Mouse (Mus musculus) 3T3-L1 (cell line): ENCODE measurements around the gene Gli3.

Experiments
- DNase-seq: peaks from one replicate; pipeline ENCODE4 v3.0.0-alpha.2; 2015; ENCODE audit warnings: low read depth, low spot score

Gene Gli3

GRCm38 (mm10) chr13:15660502-15660901 is 197.5 kb downstream of the Gli3 start:
- peak; percentile 89 for DNase-seq

GRCm38 (mm10) chr13:15662375-15662774 is 199.3 kb downstream of the Gli3 start:
- no peak for DNase-seq

GRCm38 (mm10) chr13:15664580-15665201 is 201.7 kb downstream of the Gli3 start:
- DNase-seq, result peak; percentile 67

GRCm38 (mm10) chr13:15665514-15665913 is 202.5 kb downstream of the Gli3 start:
- no peak for DNase-seq

GRCm38 (mm10) chr13:15670144-15670961 is 207.3 kb downstream of the Gli3 start:
- DNase-seq, result no peak

GRCm38 (mm10) chr13:15670962-15671313 is 207.9 kb downstream of the Gli3 start:
- DNase-seq, result no peak

GRCm38 (mm10) chr13:15675480-15675879 is 212.4 kb downstream of the Gli3 start:
- DNase-seq, result no peak

- no peak for DNase-seq
These were observed 214.2 kb downstream of the Gli3 start for GRCm38 (mm10) chr13:15677106-15677760.

- no peak for DNase-seq
These were observed 218.5 kb downstream of the Gli3 start for GRCm38 (mm10) chr13:15681530-15681929.

GRCm38 (mm10) chr13:15683006-15683405 is 220.0 kb downstream of the Gli3 start:
- DNase-seq, result no peak

GRCm38 (mm10) chr13:15688074-15688825 is 225.2 kb downstream of the Gli3 start:
- DNase-seq, result peak; percentile 37

GRCm38 (mm10) chr13:15688826-15689501 is 225.9 kb downstream of the Gli3 start:
- DNase-seq, result no peak

- peak; percentile 74 for DNase-seq
These were observed 228.9 kb downstream of the Gli3 start for GRCm38 (mm10) chr13:15691751-15692464.

- no peak for DNase-seq
These were observed 229.4 kb downstream of the Gli3 start for GRCm38 (mm10) chr13:15692465-15692809.

- DNase-seq, result no peak
These were observed 235.2 kb downstream of the Gli3 start for GRCm38 (mm10) chr13:15698284-15698683.

- DNase-seq, result no peak
These were observed 236.1 kb downstream of the Gli3 start for GRCm38 (mm10) chr13:15699116-15699515.

GRCm38 (mm10) chr13:15704669-15705068 is 241.6 kb downstream of the Gli3 start:
- DNase-seq, result no peak

- DNase-seq, result peak; percentile 76
These were observed 244.4 kb downstream of the Gli3 start for GRCm38 (mm10) chr13:15707481-15707881.

- no peak for DNase-seq
These were observed 250.5 kb downstream of the Gli3 start for GRCm38 (mm10) chr13:15713486-15713885.

- no peak for DNase-seq
These were observed 251.3 kb downstream of the Gli3 start for GRCm38 (mm10) chr13:15714331-15714725.
